Mouse (Mus musculus) kidney, adult 2 months (tissue): Measurements from ENCODE around the gene Nhej1. TPM values are rescaled to one million over a fixed set of nuclear protein-coding genes. Genes with fewer than 3 reads are reported as not detected.

Experiments
- DNase-seq: peaks from one replicate; pipeline ENCODE4 v3.0.0; 2021
- H3K27ac ChIP-seq: fragments of 200-500 bp; 2 replicates; pipeline ENCODE4 v1.5.1; 2012; ENCODE audit warnings: low read depth, low read length, control low read depth, inconsistent platforms; ENCODE audit not compliant: insufficient read depth
- H3K27me3 ChIP-seq: fragments of 200-500 bp; replicated peaks from 2 replicates; pipeline ENCODE4 v1.6.1; 2012; ENCODE audit warnings: mild to moderate bottlenecking, moderate library complexity, low read length, inconsistent platforms; ENCODE audit not compliant: control insufficient read depth, insufficient read depth
- H3K36me3 ChIP-seq: fragments of 200-500 bp; 2 replicates; pipeline ENCODE4 v1.6.1; 2012; ENCODE audit warnings: mild to moderate bottlenecking, moderate library complexity, low read length, inconsistent platforms; ENCODE audit not compliant: control insufficient read depth, insufficient read depth
- H3K4me1 ChIP-seq: fragments of 200-500 bp; 2 replicates; pipeline ENCODE4 v1.6.1; 2011; ENCODE audit warnings: low read length; ENCODE audit not compliant: control insufficient read depth, insufficient read depth
- H3K4me3 ChIP-seq: fragments of 200-500 bp; 2 replicates; pipeline ENCODE4 v1.5.1; 2011; ENCODE audit warnings: mild to moderate bottlenecking, low read depth, low read length, control low read depth; ENCODE audit not compliant: insufficient read depth
- CTCF ChIP-seq: fragments of 200-500 bp; conservative IDR thresholded peaks from 2 replicates; pipeline ENCODE4 v1.5.1; 2011; ENCODE audit warnings: low read depth, mild to moderate bottlenecking, control low read depth, low read length, moderate library complexity, mixed read lengths; ENCODE audit not compliant: insufficient read depth, insufficient read length
- POLR2A ChIP-seq: fragments of 200-500 bp; IDR thresholded peaks from one replicate; pipeline ENCODE4 v1.6.1; 2011; ENCODE audit warnings: low read depth, low read length, control low read depth
- WGBS: fragments of 180-500 bp; shearing (Covaris S2); methylation state at CpG from one replicate; pipeline ENCODE4 v1.1.7; 2018; 5-methylcytosine and 5-hydroxymethylcytosine counted together
- polyA plus RNA-seq: library from polyadenylated mRNA; depleted of rRNA; stranded (reverse); fragments of >200 nt; gene quantifications from 2 replicates; pipeline ENCODE4 v1.2.3, GENCODE M21; 2012

Gene Nhej1
- polyA plus RNA-seq, 1 experiment = 4.2 TPM

- Histone ChIP-seq H3K36me3 (no peaks in the 10 kb centered on the region), H3K27me3 (no peaks in the 10 kb centered on the region), H3K4me3 (no peak overlapping the region), H3K4me1 (0 out of 2 replicates have a peak, but pooled peaks cover 2% of the 10 kb centered on the region), H3K27ac (no peak overlapping the region)
- DNase-seq = no peak
- WGBS = 75% methylated on average over 2 of the region's 2 CpGs
- no peak for TF ChIP-seq CTCF
- TF ChIP-seq POLR2A = no peak
Measured at GRCm38 (mm10) chr1:75027061-75027779, 97.8 kb downstream of the Nhej1 start.

DNA sequence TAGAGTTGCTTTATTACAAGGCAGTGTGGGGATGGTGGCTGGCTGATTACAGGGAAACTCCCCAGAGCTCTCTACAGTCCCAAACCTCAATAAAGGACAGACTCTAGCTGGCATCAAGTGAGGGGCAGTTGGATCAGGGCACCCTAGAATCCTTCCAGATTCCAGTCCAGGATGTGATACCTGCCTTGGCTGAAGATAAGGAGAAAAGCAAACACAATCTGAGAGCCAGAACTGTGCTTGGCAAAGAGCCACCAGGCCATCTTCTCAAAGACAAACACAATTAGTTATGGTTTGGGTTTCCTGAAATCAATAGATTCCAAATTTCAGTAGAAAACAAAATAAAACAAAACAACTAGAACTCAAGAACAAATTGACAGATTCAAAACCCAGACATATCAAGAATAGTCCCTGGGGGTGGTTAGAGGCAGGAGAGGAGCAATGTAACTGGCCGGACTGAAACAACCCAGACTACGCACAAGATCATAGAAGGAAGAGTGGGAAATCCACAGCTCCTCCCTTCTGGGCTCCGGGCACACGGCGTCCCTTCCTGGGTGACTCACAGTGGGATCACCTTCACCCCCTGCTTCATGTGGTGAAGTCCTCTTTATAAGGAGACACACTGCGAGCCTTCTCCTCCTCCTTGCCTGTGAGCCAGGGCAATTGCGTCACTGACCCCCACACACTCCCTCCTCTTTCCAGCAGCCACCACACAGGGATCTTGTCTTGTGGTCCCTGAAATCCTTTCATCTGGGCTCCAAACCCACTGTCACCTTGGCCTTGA lies 100.4 kb downstream of the Nhej1 start:
- Histone ChIP-seq H3K36me3 (no peaks in the 10 kb centered on the region), H3K4me3 (no peak overlapping the region), H3K27me3 (no peaks in the 10 kb centered on the region), H3K27ac (no peak overlapping the region), H3K4me1 (0 out of 2 replicates have a peak, but pooled peaks cover 3% of the 10 kb centered on the region)
- TF ChIP-seq CTCF = no peak
- TF ChIP-seq POLR2A = no peak
- no peak for DNase-seq
- 78% methylated on average over 7 of the region's 7 CpGs for WGBS

GRCm38 (mm10) chr1:75022216-75022615 lies 102.8 kb downstream of the Nhej1 start:
- 63% methylated on average over 5 of the region's 5 CpGs for WGBS

GRCm38 (mm10) chr1:75016846-75017245 lies 108.2 kb downstream of the Nhej1 start:
- 2% methylated on average over 6 of the region's 6 CpGs for WGBS
- TF ChIP-seq CTCF = peak; percentile 96
- TF ChIP-seq POLR2A = no peak
- Histone ChIP-seq H3K27me3 (no peaks in the 10 kb centered on the region), H3K36me3 (no peaks in the 10 kb centered on the region), H3K4me3 (no peak overlapping the region), H3K4me1 (peaks cover 12% of the 10 kb centered on the region), H3K27ac (no peak overlapping the region)
- peak; percentile 84 for DNase-seq

More at GRCm38 (mm10) chr1:75022216-75022615, 102.8 kb downstream of the Nhej1 start:
- TF ChIP-seq POLR2A (no peak), CTCF (no peak)
- H3K36me3 ChIP-seq = no peaks in the 10 kb centered on the region
- no peak overlapping the region for H3K27ac ChIP-seq
- H3K4me1 ChIP-seq = 0 out of 2 replicates have a peak, but pooled peaks cover 3% of the 10 kb centered on the region
- H3K4me3 ChIP-seq = no peak overlapping the region
- no peaks in the 10 kb centered on the region for H3K27me3 ChIP-seq
- DNase-seq = no peak

DNA sequence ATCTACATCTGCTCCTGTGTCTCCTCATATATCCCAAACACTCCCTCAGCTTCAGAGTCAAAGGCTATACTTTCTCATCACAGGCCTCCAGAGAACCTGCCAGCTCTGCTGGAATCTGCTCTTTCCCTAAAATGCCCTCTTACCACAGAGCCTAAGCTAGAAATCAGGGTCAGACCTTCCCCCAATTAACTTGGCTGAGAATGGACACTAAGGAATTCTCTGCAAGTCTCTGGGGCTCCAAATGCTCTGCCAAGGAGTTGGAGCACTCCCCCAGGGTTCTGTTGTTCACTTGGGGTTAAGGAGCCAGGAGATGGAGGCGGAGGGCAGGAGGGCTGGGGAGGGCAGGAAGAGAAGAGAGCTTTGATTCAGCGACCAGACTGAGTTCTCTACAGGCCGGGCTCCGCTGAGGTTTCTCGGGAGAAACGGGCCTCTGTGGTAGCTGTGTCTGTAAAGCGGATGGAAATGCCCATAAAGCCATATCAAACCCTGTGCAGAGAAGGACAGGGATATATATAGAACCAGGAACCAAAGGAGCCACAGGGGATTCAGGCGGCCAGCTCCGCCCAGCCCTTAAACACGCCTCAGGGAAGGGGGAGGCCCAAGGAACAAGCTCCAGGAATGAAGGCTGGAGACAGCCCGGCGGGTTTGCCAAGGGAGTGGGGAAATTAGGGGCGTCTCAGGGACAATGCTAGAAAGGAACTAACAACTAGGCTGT lies 109.3 kb downstream of the Nhej1 start:
- DNase-seq = peak; percentile 18
- H3K27ac ChIP-seq = no peak overlapping the region

DNA sequence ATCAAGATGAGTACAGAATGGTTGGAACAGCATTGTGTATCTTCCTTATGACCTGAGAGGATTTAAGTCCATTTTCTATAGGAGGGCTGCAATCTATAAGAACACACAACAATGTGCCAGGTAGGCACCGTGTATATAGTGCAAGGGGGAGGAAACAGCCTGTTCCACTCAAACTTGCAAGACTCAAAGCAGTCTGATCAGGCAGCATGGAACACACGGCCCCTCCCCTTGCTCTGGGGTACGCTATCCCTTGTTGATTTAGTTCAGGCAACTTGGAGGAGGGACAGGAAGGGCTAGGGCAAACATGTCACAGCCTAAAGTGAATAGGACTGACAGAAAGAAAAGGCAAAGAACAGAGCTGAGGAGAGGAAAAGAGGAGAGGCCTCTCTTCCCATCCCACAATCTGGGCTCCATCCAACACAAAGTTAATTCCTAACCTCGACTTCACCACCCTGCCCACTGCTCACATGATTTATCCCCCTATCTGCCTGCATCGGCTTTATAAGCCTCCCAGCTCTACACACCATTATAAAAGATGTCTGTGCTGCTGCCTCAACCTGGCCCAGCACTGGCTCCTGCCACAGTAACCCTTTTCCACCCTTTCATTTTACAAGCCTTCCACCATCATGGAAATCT lies 110.7 kb downstream of the Nhej1 start:
- Histone ChIP-seq H3K27ac (0 out of 2 replicates have a peak overlapping the region, but pooled peaks have one; percentile 39), H3K4me1 (peaks cover 12% of the 10 kb centered on the region), H3K27me3 (no peaks in the 10 kb centered on the region), H3K36me3 (no peaks in the 10 kb centered on the region), H3K4me3 (no peak overlapping the region)
- DNase-seq = peak; percentile 87
- TF ChIP-seq CTCF (no peak), POLR2A (no peak)
- WGBS = 11% methylated on average over 5 of the region's 5 CpGs

More for the DNA sequence above, 109.3 kb downstream of the Nhej1 start:
- no peaks in the 10 kb centered on the region for H3K27me3 ChIP-seq
- 46% methylated on average over 13 of the region's 13 CpGs for WGBS
- TF ChIP-seq POLR2A = no peak
- TF ChIP-seq CTCF = no peak
- no peak overlapping the region for H3K4me3 ChIP-seq
- no peaks in the 10 kb centered on the region for H3K36me3 ChIP-seq
- peaks cover 12% of the 10 kb centered on the region for H3K4me1 ChIP-seq
